Mouse (Mus musculus): ENCODE measurements around the gene Neb. TPM values are rescaled to one million over a fixed set of nuclear protein-coding genes. Genes with fewer than 3 reads are reported as not detected.

Neb gene
- polyA plus RNA-seq, 1 experiment from 2014 or later: 0.06 TPM

Small RNA genes lying within 50 kb of the gene (microRNA-seq; reads per million reads assigned to microRNA genes)
- not detected for gene Gm22095

Other genes starting within 250 kb of the Neb start
- gene Arl5a, start 46.4 kb upstream of the Neb start, polyA plus RNA-seq (2016; fragmentation: Nextera tagmentation; extraction: Ambion mirVana): 47.9 and 48.4 TPM in 2 replicates

All from midbrain, embryonic 10.5 days (tissue).